Mouse (Mus musculus) liver, embryonic 16.5 days (tissue): Measurements from ENCODE around the gene Usp47. TPM values are rescaled to one million over a fixed set of nuclear protein-coding genes. Genes with fewer than 3 reads are reported as not detected.

Experiments used
- ATAC-seq: fragments of 200-750 bp; cut with Nextera tagmentation; 2 replicates; pipeline ENCODE4 v1.8.0; 2017; ENCODE audit warnings: low read depth, mild to moderate bottlenecking, moderate number of reproducible peaks, moderate library complexity
- H3K27ac ChIP-seq: fragments of 300-500 bp; sonication (generic); 2 replicates; pipeline ENCODE4 v1.5.1; 2014; ENCODE audit warnings: mild to moderate bottlenecking, low read length
- H3K27me3 ChIP-seq: fragments of 300-500 bp; sonication (generic); 2 replicates; pipeline ENCODE4 v1.6.1; 2014; ENCODE audit warnings: low read depth, low read length, mixed read lengths; ENCODE audit not compliant: control insufficient read depth, insufficient read depth
- H3K36me3 ChIP-seq: fragments of 300-500 bp; sonication (generic); 2 replicates; pipeline ENCODE4 v1.6.1; 2014; ENCODE audit warnings: mild to moderate bottlenecking; ENCODE audit not compliant: control insufficient read depth, insufficient read depth
- H3K4me1 ChIP-seq: fragments of 300-500 bp; sonication (generic); 2 replicates; pipeline ENCODE4 v1.6.1; 2014; ENCODE audit warnings: low read depth, low read length, mixed read lengths; ENCODE audit not compliant: control insufficient read depth
- H3K4me2 ChIP-seq: fragments of 300-500 bp; sonication (generic); 2 replicates; pipeline ENCODE4 v1.6.1; 2014; ENCODE audit warnings: low read depth, low read length, mixed read lengths
- H3K4me3 ChIP-seq: fragments of 300-500 bp; sonication (generic); 2 replicates; pipeline ENCODE4 v1.5.1; 2014; ENCODE audit warnings: low read depth, mild to moderate bottlenecking, low read length
- H3K9ac ChIP-seq: fragments of 300-500 bp; sonication (generic); 2 replicates; pipeline ENCODE4 v1.6.1; 2014; ENCODE audit warnings: low read depth, low read length
- H3K9me3 ChIP-seq: fragments of 300-500 bp; sonication (generic); replicated peaks from 2 replicates; pipeline ENCODE4 v1.6.1; 2016; ENCODE audit warnings: low read length; ENCODE audit not compliant: control insufficient read depth
- WGBS: fragments of 180-500 bp; shearing (Covaris S2); extraction: QIAGEN DNeasy Blood & Tissue Kit; methylation state at CpG from one replicate; pipeline ENCODE4 v1.1.7; 2014; ENCODE audit not compliant: insufficient replicate concordance; 5-methylcytosine and 5-hydroxymethylcytosine counted together
- polyA plus RNA-seq: library from polyadenylated mRNA; unstranded; fragments of >200 nt; fragmentation: Nextera tagmentation; extraction: Ambion mirVana; gene quantifications from 2 replicates; pipeline ENCODE4 v1.2.1, GENCODE M21; 2015

The Usp47 gene
- polyA plus RNA-seq, 1 experiment from 2014 or later = 19.9 TPM

DNA sequence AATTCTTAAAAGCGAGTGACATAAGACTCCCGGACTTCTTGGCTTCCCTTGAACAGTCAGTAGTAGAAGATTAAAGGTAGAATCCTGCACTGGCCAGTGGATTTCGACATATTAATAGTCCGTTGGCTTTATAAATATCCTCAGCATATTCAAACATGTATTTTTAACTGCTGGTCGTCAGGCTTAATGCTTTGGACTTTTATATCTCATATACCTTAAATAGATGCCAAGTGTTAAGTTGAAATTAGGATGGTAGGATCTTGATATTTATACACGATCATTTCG is 1.1 kb downstream of the Usp47 start:
- ATAC-seq = no peak
- peaks cover 22% of the 10 kb centered on the region for H3K4me1 ChIP-seq
- peak overlapping the region; percentile 89 for H3K27ac ChIP-seq
- H3K27me3 ChIP-seq = no peaks in the 10 kb centered on the region
- no peaks in the 10 kb centered on the region for H3K9me3 ChIP-seq
- peak overlapping the region; percentile 89 for H3K9ac ChIP-seq
- H3K4me2 ChIP-seq = peak overlapping the region; percentile 97
- 17% methylated on average over 7 of the region's 7 CpGs for WGBS
- no peaks in the 10 kb centered on the region for H3K36me3 ChIP-seq
- peak overlapping the region; percentile 80 for H3K4me3 ChIP-seq

DNA sequence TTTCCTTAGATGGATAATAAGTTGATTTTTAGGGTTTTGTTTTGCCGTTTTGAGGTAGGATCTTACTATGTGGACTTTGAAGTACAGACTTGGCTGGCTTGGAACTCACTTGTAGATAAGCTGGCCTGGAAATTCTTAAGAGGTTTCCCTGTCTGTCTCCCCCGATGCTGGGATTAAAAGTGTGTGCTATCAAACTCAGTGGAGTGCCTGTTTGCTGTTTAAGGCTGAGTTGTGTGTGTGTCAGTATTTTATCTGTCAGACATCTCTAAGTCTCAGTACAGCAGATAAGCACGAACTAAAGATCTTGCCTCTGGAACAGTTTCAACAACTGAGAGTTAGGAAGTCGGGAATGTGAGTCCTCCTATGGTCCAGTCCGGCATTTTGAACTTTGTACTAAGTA is 1.6 kb downstream of the Usp47 start:
- Histone ChIP-seq H3K4me3 (peak overlapping the region; percentile 80), H3K27me3 (no peaks in the 10 kb centered on the region), H3K4me2 (peak overlapping the region; percentile 97), H3K9ac (peak overlapping the region; percentile 40), H3K36me3 (no peaks in the 10 kb centered on the region), H3K4me1 (peaks cover 22% of the 10 kb centered on the region), H3K9me3 (no peaks in the 10 kb centered on the region), H3K27ac (peak overlapping the region; percentile 19; the same call in 1 of the 2 replicates)
- ATAC-seq = no peak
- WGBS = 9% methylated on average over 5 of the region's 5 CpGs

DNA sequence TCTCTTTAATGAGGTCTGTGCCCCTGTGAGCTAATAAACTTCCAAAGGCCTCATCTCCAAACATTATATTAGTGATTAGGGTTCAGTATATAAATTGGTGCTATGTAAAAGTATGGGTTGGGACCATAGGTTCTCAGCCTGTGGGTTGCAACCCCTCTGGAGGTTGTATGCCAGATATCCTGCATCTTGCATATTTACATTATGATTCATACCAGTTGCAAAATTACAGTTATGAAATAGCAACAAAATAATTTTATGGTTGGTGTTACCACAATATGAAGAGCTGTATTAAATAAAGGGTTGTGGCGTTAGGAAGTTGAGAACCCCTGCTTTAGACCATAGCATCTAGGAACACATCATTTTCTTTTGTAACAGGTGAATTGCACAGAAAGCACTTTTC is 7.3 kb downstream of the Usp47 start:
- Histone ChIP-seq H3K36me3 (no peaks in the 10 kb centered on the region), H3K27ac (no peak overlapping the region), H3K9me3 (no peaks in the 10 kb centered on the region), H3K27me3 (no peaks in the 10 kb centered on the region), H3K4me3 (no peak overlapping the region), H3K4me2 (no peak overlapping the region), H3K9ac (no peak overlapping the region), H3K4me1 (peaks cover 13% of the 10 kb centered on the region)
- WGBS = 66% methylated on average over 1 of the region's 1 CpGs
- ATAC-seq = no peak

DNA sequence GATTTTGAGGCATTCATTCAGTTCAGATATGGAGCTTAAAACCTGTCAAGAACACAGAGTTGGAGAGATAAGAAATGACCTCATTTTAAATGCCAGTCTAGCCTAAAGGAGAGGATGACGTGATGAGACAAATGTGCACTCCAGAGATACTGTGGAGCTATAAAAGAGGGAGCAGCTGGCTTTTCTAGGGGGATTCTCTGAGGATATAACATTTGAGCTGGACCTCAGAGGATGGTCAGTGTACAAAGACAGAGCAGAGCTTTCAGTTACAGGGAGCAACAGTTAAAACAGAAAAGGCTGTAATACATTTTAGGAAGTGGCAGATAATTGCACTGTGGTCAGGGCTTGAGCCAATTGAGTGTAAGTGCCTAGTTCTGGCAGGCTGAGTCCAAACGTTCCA is 12.5 kb downstream of the Usp47 start:
- Histone ChIP-seq H3K9me3 (no peaks in the 10 kb centered on the region), H3K27ac (no peak overlapping the region), H3K4me2 (no peak overlapping the region), H3K27me3 (no peaks in the 10 kb centered on the region), H3K4me1 (peaks cover 11% of the 10 kb centered on the region), H3K4me3 (no peak overlapping the region), H3K36me3 (no peaks in the 10 kb centered on the region), H3K9ac (no peak overlapping the region)
- ATAC-seq = 0 out of 2 replicates have a peak, but pooled peaks have one; percentile 43
- WGBS = 6% methylated on average over 2 of the region's 2 CpGs

DNA sequence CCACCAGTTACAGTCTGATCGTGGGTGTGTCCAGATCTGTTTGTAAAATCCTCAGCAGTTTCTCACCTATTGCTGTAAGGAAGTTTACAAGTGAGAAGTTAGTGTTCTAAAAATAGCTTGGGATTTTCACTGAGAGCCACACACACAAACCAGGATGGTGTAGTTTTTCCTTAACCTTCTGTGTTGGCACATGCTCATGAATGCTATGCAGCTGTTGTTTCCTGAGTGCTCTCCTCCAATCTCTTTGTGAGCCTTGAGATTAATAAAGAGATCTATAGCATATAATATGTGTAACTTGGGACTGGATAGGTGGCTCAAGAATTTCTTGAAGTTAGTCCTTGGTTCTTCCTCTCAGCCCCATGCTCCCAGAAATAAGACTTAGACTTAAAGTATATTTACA is 13.3 kb downstream of the Usp47 start:
- Histone ChIP-seq H3K27ac (no peak overlapping the region), H3K36me3 (no peaks in the 10 kb centered on the region), H3K9ac (no peak overlapping the region), H3K9me3 (no peaks in the 10 kb centered on the region), H3K4me3 (no peak overlapping the region), H3K4me1 (peaks cover 11% of the 10 kb centered on the region), H3K27me3 (no peaks in the 10 kb centered on the region), H3K4me2 (no peak overlapping the region)
- ATAC-seq = no peak
- WGBS = 48% methylated on average over 1 of the region's 1 CpGs

DNA sequence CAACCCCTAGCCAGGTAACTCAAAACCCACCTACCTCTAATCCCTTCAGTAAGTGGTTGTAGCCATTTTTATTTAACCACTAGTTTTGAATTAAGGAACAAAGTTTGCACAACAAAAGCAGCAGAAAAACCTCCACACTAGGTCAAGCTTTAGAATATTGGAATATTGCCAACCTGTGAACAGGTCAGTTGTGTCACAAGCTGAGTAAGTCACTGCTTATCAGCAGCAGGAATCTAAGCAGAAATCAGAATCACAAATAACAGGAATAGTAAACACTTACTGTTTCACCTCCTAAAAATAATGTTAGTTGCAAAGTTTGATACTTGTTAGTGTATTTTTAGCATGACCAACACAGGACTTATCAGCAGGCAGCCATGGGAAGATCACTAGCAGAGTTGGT is 17.0 kb downstream of the Usp47 start:
- H3K4me2 ChIP-seq = no peak overlapping the region
- H3K9ac ChIP-seq = no peak overlapping the region
- H3K27me3 ChIP-seq = no peaks in the 10 kb centered on the region
- no peak overlapping the region for H3K4me3 ChIP-seq
- H3K27ac ChIP-seq = no peak overlapping the region
- no peaks in the 10 kb centered on the region for H3K36me3 ChIP-seq
- ATAC-seq = peak; percentile 27; the same call in 1 of the 2 replicates
- peaks cover 9% of the 10 kb centered on the region for H3K4me1 ChIP-seq
- no peaks in the 10 kb centered on the region for H3K9me3 ChIP-seq

DNA sequence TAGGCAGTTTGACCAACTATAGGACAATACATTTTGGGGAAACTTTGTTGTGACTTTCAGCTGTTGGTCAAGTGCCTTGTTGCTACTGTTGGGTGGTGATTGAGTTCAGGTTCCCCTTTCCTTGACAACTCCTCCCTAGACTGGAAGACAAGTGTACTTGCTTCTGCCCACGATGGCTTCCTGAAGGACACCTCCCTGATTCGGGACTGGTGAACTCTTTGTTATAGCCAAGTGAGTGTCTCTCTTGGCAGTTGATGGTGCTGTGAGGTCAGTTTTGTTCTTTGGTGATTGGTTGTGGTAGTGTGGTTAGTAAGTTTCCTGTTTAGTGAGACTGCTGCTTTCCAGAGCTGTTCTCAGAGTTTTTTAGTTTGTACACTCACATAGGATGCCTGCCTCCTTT is 19.5 kb downstream of the Usp47 start:
- 31% methylated on average over 2 of the region's 2 CpGs for WGBS
- no peak for ATAC-seq
- Histone ChIP-seq H3K9ac (no peak overlapping the region), H3K27ac (no peak overlapping the region), H3K4me1 (peaks cover 6% of the 10 kb centered on the region), H3K36me3 (no peaks in the 10 kb centered on the region), H3K9me3 (no peaks in the 10 kb centered on the region), H3K27me3 (no peaks in the 10 kb centered on the region), H3K4me2 (no peak overlapping the region), H3K4me3 (no peak overlapping the region)

DNA sequence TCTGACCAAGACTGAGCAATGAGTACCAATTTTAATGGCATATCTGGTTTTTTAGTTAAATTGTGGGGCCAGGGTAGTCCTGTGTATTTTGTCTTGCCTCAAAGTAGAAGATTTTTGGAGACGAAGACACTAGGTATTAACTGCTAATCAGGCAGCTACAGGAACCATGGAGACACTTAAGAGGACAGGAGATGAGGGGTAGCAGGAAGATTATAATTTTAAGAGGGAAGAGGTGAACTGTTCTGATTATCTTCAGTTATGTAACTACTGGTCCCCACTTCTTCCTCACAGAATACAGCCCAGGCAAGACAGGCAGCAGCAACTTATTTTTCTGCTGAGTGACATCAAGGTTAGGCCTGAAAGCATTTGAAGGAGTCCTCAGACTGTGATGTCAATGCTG is 21.9 kb downstream of the Usp47 start:
- Histone ChIP-seq H3K27me3 (no peaks in the 10 kb centered on the region), H3K4me3 (no peak overlapping the region), H3K9me3 (no peaks in the 10 kb centered on the region), H3K27ac (no peak overlapping the region), H3K4me2 (no peak overlapping the region), H3K36me3 (no peaks in the 10 kb centered on the region), H3K4me1 (peaks cover 3% of the 10 kb centered on the region), H3K9ac (no peak overlapping the region)
- WGBS = 32% methylated on average over 1 of the region's 1 CpGs
- no peak for ATAC-seq

DNA sequence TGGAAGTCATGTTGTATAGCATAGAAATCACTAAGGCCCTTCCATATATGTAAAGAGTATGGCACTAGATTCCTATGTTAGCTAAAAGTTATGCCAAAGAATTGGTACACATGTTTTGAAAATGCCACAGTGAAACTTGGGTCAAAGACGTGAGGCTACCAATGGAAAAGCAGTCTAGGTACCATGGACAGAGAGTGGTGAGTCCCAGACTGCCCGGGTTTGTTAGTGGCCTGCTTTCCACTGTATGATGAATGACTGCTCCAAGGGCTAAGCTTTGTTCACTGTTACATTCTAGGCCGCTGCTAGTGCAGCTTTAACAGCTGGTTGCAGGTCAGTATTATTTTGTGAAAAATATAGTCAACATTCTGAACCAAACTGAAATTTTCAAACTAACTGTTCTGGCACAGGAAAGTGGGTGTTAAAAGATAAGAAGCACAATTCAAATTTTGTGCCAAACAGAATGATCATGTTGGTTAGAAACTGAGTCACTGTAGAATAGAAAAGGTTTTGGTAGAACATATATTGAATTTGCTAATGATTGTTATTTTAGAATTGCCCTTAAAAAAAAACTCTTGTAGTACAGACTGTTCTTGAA is 22.6 kb downstream of the Usp47 start:
- no peak overlapping the region for H3K4me2 ChIP-seq
- H3K4me3 ChIP-seq = no peak overlapping the region
- no peaks in the 10 kb centered on the region for H3K36me3 ChIP-seq
- H3K9ac ChIP-seq = no peak overlapping the region
- no peak for ATAC-seq
- H3K4me1 ChIP-seq = no peaks in the 10 kb centered on the region; the same call in none of the 2 replicates
- H3K27ac ChIP-seq = no peak overlapping the region
- H3K9me3 ChIP-seq = no peaks in the 10 kb centered on the region
- H3K27me3 ChIP-seq = no peaks in the 10 kb centered on the region
- 48% methylated on average over 3 of the region's 3 CpGs for WGBS
